Mouse (Mus musculus): ENCODE measurements around the gene Gm2007.
"Not testable (repeated sequence)": the region's sequence is repeated elsewhere in the genome, so short reads cannot be mapped to it uniquely, and the experiment has no call there.

The Gm2007 gene

GRCm38 (mm10) chr2:175741237-175741636 lies at the start of gene Gm2007:
Gm2007 (plus strand) TSS chr2:175741537.
- DNase-seq, result not testable (repeated sequence)

DNA sequence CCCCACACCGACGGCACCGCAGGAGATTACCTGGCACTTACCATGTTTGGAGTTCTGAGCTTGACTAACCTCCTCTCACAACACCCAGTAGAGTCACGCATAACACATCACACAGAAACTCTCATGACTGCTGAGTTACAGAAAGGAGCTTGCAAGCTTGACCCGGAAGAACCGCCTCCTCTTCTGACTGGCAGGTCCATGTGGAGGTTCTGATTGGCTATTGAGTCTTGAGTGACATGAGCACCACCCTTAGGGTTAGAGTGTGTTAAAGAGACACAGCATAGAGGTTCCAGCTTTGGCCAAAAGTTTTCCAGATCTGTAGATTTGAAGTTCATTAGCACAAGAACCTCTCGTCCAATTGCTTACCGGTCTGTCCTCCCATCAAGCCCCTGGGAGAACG lies 37.8 kb upstream of the Gm2007 start, which contains the start of gene Zfp969:
Gene Zfp969 (minus strand): TSS at position 101 of the 400 bp plus-strand sequence.
- not testable (repeated sequence) for DNase-seq

GRCm38 (mm10) chr2:175800993-175801392 lies 59.7 kb downstream of the Gm2007 start, which contains the start of gene Gm14288:
Gm14288 (minus strand) TSS chr2:175801093.
- DNase-seq, result not testable (repeated sequence)
